Mouse (Mus musculus) embryonic facial prominence, embryonic 12.5 days (tissue): ENCODE results near the gene 2010003K11Rik. TPM values are rescaled to one million over a fixed set of nuclear protein-coding genes. Genes with fewer than 3 reads are reported as not detected.
"Not testable (repeated sequence)": the region's sequence is repeated elsewhere in the genome, so short reads cannot be mapped to it uniquely, and the experiment has no call there.

Source experiments
- ATAC-seq: fragments of 200-750 bp; cut with Nextera tagmentation; 2 replicates; pipeline ENCODE4 v1.8.0; 2017; ENCODE audit not compliant: insufficient number of reproducible peaks, insufficient read depth, low FRiP score, low TSS enrichment
- H3K27ac ChIP-seq: fragments of 300-500 bp; sonication (generic); 2 replicates; pipeline ENCODE4 v1.5.1; 2016; ENCODE audit warnings: mild to moderate bottlenecking
- H3K27me3 ChIP-seq: fragments of 300-500 bp; sonication (generic); 2 replicates; pipeline ENCODE4 v1.6.1; 2016; ENCODE audit warnings: mild to moderate bottlenecking, moderate library complexity
- H3K36me3 ChIP-seq: fragments of 300-500 bp; sonication (generic); 2 replicates; pipeline ENCODE4 v1.6.1; 2016; ENCODE audit warnings: mild to moderate bottlenecking
- H3K4me1 ChIP-seq: fragments of 300-500 bp; sonication (generic); 2 replicates; pipeline ENCODE4 v1.6.1; 2016
- H3K4me2 ChIP-seq: fragments of 300-500 bp; sonication (generic); replicated peaks from 2 replicates; pipeline ENCODE4 v1.6.1; 2016; ENCODE audit warnings: mild to moderate bottlenecking, moderate library complexity
- H3K4me3 ChIP-seq: fragments of 300-500 bp; sonication (generic); 2 replicates; pipeline ENCODE4 v1.5.1; 2016; ENCODE audit warnings: mild to moderate bottlenecking
- H3K9ac ChIP-seq: fragments of 300-500 bp; sonication (generic); 2 replicates; pipeline ENCODE4 v1.6.1; 2016; ENCODE audit warnings: mild to moderate bottlenecking, moderate library complexity
- H3K9me3 ChIP-seq: fragments of 300-500 bp; sonication (generic); 2 replicates; pipeline ENCODE4 v1.6.1; 2016; ENCODE audit warnings: mild to moderate bottlenecking, moderate library complexity
- WGBS: fragments of 180-500 bp; shearing (Covaris S2); methylation state at CpG from one replicate; pipeline ENCODE4 v1.1.7; 2016; 5-methylcytosine and 5-hydroxymethylcytosine counted together
- polyA plus RNA-seq: library from polyadenylated mRNA; unstranded; fragments of >200 nt; fragmentation: Nextera tagmentation; extraction: Ambion mirVana; gene quantifications from 2 replicates; pipeline ENCODE4 v1.2.1, GENCODE M21; 2016

The 2010003K11Rik gene
- polyA plus RNA-seq, 1 experiment from 2014 or later = not detected

DNA sequence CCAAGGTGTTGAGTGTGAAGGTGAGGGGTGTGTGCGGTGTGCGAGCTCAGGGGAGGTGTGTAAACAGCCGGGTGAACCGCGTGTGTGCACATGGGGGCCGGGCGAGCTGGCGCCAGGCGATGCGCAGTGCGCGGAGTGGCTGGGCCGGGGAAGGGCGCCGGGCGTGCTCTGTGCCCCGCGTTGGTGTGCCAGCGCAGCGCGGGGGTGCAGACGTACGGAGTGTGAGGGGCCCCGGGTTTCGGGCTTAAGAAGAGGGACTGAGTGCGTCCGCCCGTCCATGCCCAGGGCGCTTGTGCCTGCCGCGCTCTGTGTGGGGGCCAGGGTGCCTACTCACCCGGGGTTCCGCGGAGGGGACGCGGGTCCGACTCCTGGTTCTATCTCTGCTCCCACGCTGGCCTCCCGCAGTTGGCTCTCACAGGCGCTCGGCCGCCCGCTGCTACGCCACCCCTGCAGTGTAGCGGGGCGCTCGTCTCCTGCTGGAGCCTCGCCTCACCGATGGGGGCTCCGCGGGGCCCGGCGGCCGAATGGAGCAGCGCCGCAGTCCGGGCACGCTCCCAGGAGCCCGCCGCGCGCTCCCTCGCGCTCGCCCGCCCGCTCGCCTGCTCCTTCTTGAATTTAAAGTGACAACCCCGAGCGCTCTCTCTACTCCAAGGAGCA, 21.7 kb downstream of the 2010003K11Rik start:
- peak overlapping the region; percentile 53 for H3K4me3 ChIP-seq
- peaks cover 9% of the 10 kb centered on the region for H3K4me1 ChIP-seq
- WGBS = 1% methylated on average over 64 of the region's 70 CpGs
- peak; percentile 65; the same call in 1 of the 2 replicates for ATAC-seq
- H3K9me3 ChIP-seq = no peaks in the 10 kb centered on the region
- peak overlapping the region; percentile 97 for H3K4me2 ChIP-seq
- peak overlapping the region; percentile 60 for H3K9ac ChIP-seq
- peaks cover 39% of the 10 kb centered on the region for H3K27me3 ChIP-seq
- no peak overlapping the region for H3K27ac ChIP-seq
- H3K36me3 ChIP-seq = no peaks in the 10 kb centered on the region

DNA sequence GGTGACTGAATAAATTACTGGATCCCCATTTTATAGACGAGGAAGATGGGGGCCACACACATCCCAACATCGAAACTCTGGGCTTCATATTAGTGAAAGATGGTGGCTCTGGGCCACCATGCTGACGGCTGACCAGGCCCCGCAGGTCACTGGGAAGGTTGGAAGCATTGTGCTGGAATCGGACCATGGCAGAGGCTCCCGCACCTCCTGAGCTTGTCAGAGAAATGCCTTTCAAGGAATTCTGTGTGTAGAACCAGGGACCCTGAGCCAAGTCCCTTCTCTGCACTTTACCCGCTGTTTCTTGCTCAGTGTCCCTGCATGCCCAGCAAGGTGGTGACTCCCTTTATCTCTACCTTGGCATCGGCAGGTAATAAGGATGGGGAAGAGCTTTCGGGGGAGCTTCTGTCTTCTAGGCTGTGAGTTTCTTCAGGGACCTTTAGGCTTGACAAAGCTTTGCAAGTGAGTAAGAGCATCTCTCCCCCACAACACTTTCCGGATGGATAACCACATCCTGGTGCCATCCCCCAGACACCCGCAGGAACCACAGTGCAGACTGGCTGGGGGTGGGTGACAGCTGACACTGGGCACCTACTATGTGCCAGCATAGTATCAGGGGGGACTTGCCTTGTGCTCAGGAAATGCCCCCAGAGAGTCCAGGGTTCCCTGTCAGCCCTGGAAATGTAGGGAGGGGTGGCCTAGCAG, 23.0 kb downstream of the 2010003K11Rik start:
- Histone ChIP-seq H3K9ac (no peak overlapping the region), H3K9me3 (no peaks in the 10 kb centered on the region), H3K4me3 (no peak overlapping the region), H3K36me3 (no peaks in the 10 kb centered on the region), H3K4me1 (peaks cover 9% of the 10 kb centered on the region), H3K4me2 (no peak overlapping the region), H3K27me3 (peaks cover 39% of the 10 kb centered on the region), H3K27ac (no peak overlapping the region)
- WGBS = 78% methylated on average over 11 of the region's 11 CpGs
- no peak for ATAC-seq

DNA sequence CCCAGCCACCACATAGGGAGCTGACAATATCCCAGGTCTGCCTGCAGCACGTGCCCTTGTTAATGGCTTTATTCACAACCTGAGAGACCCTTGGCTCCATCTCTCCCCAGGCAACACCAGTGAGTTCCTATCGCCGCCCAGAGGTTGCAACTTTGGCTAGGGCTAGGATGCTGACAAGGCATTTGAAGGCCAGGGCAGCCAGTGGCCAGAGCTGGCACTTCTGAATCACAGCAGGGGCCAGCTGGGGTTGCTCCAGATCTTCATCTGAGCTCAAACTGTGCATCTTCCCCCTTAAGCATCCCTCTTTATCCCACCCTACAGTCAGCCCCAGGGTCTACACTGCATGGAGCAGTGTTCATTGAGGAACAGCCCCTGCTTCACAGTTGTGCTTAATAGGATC, 23.6 kb downstream of the 2010003K11Rik start:
- H3K9ac ChIP-seq = no peak overlapping the region
- no peak overlapping the region for H3K4me2 ChIP-seq
- WGBS = 61% methylated on average over 3 of the region's 3 CpGs
- H3K4me1 ChIP-seq = peaks cover 9% of the 10 kb centered on the region
- no peaks in the 10 kb centered on the region for H3K9me3 ChIP-seq
- no peaks in the 10 kb centered on the region for H3K36me3 ChIP-seq
- peaks cover 39% of the 10 kb centered on the region for H3K27me3 ChIP-seq
- no peak overlapping the region for H3K4me3 ChIP-seq
- no peak for ATAC-seq
- H3K27ac ChIP-seq = no peak overlapping the region

DNA sequence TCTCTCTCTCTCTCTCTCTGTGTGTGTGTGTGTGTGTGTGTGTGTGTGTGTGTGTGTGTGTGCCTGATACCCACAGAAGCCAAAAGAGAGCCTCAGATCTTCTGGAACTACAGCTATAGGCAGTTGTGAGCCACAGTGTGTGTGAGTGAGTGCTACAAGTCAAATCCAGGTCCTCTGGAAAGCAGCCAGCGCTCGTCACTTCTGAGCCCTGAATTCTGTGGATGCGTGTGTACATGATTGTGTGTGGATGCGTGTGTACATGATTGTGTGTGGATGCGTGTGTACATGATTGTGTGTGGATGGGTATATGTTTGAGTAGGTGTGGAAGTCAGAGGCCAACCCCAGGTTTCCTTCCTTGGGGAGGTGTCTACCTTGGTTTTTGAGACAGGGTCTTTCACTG, 24.8 kb downstream of the 2010003K11Rik start:
- ATAC-seq = no peak
- H3K9me3 ChIP-seq = no peaks in the 10 kb centered on the region
- H3K4me1 ChIP-seq = peaks cover 9% of the 10 kb centered on the region
- no peak overlapping the region for H3K27ac ChIP-seq
- no peak overlapping the region for H3K9ac ChIP-seq
- WGBS = 92% methylated on average over 5 of the region's 5 CpGs
- no peak overlapping the region for H3K4me2 ChIP-seq
- H3K27me3 ChIP-seq = peaks cover 32% of the 10 kb centered on the region
- H3K4me3 ChIP-seq = no peak overlapping the region
- H3K36me3 ChIP-seq = no peaks in the 10 kb centered on the region

DNA sequence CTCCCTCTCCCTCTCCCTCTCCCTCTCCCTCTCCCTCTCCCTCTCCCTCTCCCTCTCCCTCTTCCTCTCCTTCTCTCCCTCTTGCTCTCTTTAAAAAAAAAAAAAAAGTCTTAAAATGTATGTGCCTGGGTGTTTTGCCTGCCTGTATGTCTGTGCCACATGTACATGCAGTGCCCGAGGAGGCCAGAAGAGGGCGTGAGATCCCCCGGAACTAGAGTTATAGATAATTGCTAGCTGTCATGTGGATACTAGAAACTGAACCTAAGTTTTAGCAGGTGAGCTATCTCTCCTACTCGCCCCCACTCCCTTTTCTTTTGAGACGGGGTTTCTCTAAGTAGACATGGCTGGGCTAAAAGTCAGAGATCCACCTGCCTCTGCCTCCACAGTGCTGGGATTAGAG, 30.0 kb downstream of the 2010003K11Rik start:
- no peak for ATAC-seq
- Histone ChIP-seq H3K9me3 (no peaks in the 10 kb centered on the region), H3K4me1 (no peaks in the 10 kb centered on the region), H3K9ac (no peak overlapping the region), H3K36me3 (no peaks in the 10 kb centered on the region), H3K4me3 (no peak overlapping the region), H3K27ac (no peak overlapping the region), H3K4me2 (no peak overlapping the region), H3K27me3 (no peaks in the 10 kb centered on the region)
- 27% methylated on average over 5 of the region's 5 CpGs for WGBS

DNA sequence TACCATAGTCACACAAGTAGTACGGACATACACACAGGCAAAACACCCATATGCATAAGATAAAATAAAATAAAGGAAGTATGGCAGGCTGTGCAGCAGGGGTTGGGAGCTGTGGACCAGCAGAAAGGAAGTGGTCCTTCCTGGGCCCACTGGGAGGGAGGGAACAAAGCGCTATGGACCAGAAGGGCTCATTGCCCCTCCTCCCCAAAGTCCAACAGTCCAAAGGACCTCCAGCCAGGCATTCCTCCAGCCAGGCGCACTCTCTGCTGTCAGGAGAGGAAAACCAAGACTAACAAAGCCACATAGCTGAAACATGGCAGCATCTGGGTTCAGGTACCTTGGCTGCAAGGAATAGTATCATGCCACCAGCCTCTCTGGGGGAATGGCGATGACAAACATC, 33.7 kb downstream of the 2010003K11Rik start:
- Histone ChIP-seq H3K27me3 (no peaks in the 10 kb centered on the region), H3K27ac (no peak overlapping the region), H3K4me2 (no peak overlapping the region), H3K36me3 (no peaks in the 10 kb centered on the region), H3K9me3 (no peaks in the 10 kb centered on the region), H3K4me3 (no peak overlapping the region), H3K9ac (no peak overlapping the region), H3K4me1 (no peaks in the 10 kb centered on the region)
- WGBS = 80% methylated on average over 4 of the region's 4 CpGs
- ATAC-seq = no peak

DNA sequence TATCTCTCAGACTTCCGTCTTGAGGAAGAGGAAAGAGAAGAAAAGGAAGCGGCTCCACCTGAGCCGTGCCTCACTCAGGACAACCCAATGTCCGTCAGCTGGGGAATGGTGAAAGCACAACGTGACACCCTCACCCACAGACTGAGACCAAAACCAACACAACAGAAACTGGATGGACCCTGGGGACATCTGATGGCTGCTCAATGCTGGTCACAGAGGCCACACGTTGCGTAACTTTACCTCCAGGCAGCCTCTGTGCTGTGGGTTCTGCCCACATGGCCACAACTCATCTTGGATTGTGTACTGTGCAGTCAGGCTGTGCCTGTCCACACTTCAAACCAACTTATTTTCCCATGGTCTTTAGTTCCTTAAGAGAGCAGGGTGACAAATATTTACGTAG, 36.4 kb downstream of the 2010003K11Rik start:
- no peaks in the 10 kb centered on the region for H3K27me3 ChIP-seq
- H3K27ac ChIP-seq = no peak overlapping the region
- no peaks in the 10 kb centered on the region for H3K4me1 ChIP-seq
- ATAC-seq = no peak
- H3K4me2 ChIP-seq = no peak overlapping the region
- H3K9me3 ChIP-seq = no peaks in the 10 kb centered on the region
- H3K36me3 ChIP-seq = no peaks in the 10 kb centered on the region
- H3K4me3 ChIP-seq = no peak overlapping the region
- WGBS = 86% methylated on average over 8 of the region's 8 CpGs
- no peak overlapping the region; the same call in 1 of the 2 replicates for H3K9ac ChIP-seq

DNA sequence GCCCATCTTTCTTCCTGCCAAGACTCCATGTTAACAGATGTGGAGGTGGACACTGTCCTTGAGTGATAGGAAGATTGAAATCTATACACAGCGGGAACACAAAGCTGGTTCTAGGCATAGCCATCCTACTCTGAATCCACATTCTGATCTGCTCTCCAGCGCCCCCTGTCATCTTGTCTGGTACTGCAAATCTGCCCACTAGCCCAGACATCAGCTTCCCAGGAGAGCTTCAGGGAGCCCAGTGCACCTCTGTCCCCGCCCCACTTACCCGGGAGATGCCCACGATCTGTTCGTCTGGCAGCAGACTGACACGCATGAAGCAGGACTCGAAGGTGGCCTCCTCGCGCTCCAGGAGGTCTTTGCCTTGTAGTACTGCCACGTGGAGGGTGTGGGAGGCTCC, 42.2 kb downstream of the 2010003K11Rik start:
- no peaks in the 10 kb centered on the region for H3K27me3 ChIP-seq
- no peak overlapping the region for H3K4me2 ChIP-seq
- 0 out of 2 replicates have a peak, but pooled peaks cover 7% of the 10 kb centered on the region for H3K4me1 ChIP-seq
- H3K36me3 ChIP-seq = no peaks in the 10 kb centered on the region
- H3K4me3 ChIP-seq = no peak overlapping the region
- no peaks in the 10 kb centered on the region for H3K9me3 ChIP-seq
- ATAC-seq = no peak
- no peak overlapping the region for H3K9ac ChIP-seq
- no peak overlapping the region for H3K27ac ChIP-seq
- WGBS = 13% methylated on average over 11 of the region's 11 CpGs

DNA sequence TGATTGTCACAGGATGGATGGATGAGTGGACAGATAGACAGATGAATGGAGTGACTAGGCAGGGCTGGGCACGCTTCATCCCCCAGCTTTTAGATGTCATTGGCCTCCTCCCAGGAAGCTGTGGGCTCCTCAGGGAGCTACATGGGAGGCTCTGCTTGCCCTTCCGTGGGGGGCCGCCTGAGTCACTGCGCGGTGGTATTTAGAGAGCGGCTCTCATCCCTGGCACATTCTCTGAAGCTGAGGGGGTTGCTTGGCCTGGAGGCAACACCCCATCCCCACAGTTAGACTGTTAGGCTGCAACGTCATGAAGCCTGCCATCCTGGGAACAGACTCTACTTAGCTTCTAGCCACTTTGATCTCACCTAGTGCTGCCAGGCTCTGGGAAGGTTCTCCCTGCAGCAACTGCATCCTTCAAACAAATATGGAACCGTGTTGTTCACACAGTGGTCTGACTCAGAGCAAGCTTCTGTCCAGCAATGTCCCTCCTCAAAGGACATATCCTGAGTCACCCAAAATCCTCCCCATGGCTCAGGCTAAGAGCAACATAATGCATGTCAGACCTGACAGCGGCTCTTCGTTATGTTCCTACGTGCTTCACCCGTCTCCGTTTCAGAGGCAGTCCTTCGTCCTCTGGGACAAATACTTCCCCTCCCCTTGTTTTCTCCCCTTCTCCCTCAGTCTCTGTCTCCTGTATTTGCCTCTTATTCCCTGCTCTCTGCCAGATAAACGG, 43.1 kb downstream of the 2010003K11Rik start:
- H3K4me2 ChIP-seq = no peak overlapping the region
- H3K27ac ChIP-seq = no peak overlapping the region
- no peaks in the 10 kb centered on the region for H3K27me3 ChIP-seq
- no peaks in the 10 kb centered on the region for H3K36me3 ChIP-seq
- 79% methylated on average over 15 of the region's 15 CpGs for WGBS
- H3K4me3 ChIP-seq = no peak overlapping the region
- no peaks in the 10 kb centered on the region for H3K9me3 ChIP-seq
- 0 out of 2 replicates have a peak, but pooled peaks cover 7% of the 10 kb centered on the region for H3K4me1 ChIP-seq
- no peak overlapping the region for H3K9ac ChIP-seq
- ATAC-seq = no peak

DNA sequence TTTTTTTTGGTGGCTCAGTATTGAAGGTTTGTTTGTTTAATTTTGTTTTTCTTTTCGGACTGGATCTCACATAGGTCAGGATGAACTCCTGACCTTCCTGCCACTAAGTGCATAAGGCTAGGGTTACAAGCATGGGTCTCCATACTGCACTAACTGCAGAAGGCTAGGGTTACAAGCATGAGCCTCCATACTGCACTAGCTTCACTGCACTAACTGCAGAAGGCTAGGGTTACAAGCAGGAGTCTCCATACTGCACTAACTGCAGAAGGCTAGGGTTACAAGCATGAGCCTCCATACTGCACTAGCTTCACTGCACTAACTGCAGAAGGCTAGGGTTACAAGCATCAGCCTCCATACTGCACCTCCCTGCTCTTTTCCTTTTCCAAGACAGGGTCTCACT, 44.3 kb downstream of the 2010003K11Rik start:
- H3K4me2 ChIP-seq, H3K4me1 ChIP-seq, H3K4me3 ChIP-seq, H3K27ac ChIP-seq, H3K27me3 ChIP-seq, H3K36me3 ChIP-seq, H3K9me3 ChIP-seq, H3K9ac ChIP-seq: not testable (repeated sequence)
- 16% methylated on average over 1 of the region's 1 CpGs for WGBS
- peak; percentile 37; the same call in 1 of the 2 replicates for ATAC-seq

DNA sequence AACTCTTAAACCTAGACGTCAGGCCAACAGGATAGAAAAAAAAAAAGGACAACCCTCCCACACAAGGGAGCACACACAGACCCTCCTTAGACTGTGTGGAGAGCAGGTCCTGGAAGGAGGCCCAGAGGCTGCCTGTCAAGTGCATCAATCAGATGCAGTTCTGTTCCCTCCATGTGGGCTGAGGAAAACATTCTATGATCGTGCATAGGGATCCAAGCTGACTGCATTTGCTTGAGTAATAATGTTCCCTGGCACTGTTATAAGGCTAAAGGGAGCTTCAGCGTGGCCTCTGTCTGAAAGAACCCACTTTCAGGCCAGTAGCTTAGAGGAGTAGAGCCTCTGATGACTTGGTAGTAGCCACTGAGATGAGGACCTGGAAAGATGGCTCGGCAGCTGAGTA, 45.9 kb downstream of the 2010003K11Rik start:
- no peak overlapping the region for H3K27ac ChIP-seq
- H3K36me3 ChIP-seq = no peaks in the 10 kb centered on the region
- no peaks in the 10 kb centered on the region for H3K27me3 ChIP-seq
- no peak overlapping the region for H3K4me2 ChIP-seq
- WGBS = 37% methylated on average over 4 of the region's 4 CpGs
- ATAC-seq = no peak
- 0 out of 2 replicates have a peak, but pooled peaks cover 7% of the 10 kb centered on the region for H3K4me1 ChIP-seq
- H3K9me3 ChIP-seq = no peaks in the 10 kb centered on the region
- H3K9ac ChIP-seq = peak overlapping the region; percentile 8; the same call in 1 of the 2 replicates
- H3K4me3 ChIP-seq = no peak overlapping the region

DNA sequence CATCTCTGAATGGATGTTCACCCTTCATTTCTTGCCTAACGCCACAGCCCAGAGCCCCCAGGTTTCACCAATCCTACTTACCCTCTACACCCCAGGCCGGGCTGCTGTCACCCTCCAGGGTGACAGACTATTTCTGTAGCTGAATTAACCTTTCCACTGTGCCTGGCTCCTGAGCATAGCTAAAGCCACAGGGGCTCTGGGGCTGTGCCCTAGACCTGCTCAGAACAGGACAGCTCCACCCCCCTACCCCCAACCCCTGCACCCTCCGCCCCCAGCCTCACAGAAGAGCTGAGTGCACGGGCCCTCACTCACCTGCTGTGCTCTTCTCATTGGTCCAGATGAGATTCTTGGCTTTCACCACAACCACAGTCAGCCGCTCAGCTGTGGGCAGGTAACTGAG, 46.4 kb downstream of the 2010003K11Rik start:
- Histone ChIP-seq H3K36me3 (no peaks in the 10 kb centered on the region), H3K4me1 (0 out of 2 replicates have a peak, but pooled peaks cover 7% of the 10 kb centered on the region), H3K27ac (no peak overlapping the region), H3K4me3 (no peak overlapping the region), H3K9me3 (no peaks in the 10 kb centered on the region), H3K27me3 (no peaks in the 10 kb centered on the region), H3K9ac (peak overlapping the region; percentile 8; the same call in 1 of the 2 replicates), H3K4me2 (no peak overlapping the region)
- no peak for ATAC-seq
- WGBS = 25% methylated on average over 5 of the region's 5 CpGs
